9 mouse cellular contexts compared by ENCODE assay signal in genomic region chr2:24761923-24762445, GRCm38 (mm10). TPM values are rescaled to one million over a fixed set of nuclear protein-coding genes. Genes with fewer than 3 reads are reported as not detected.
DNase-seq lines count a peak whose midpoint lies in the region; ATAC-seq and TF ChIP-seq lines count a peak whose summit lies in the region.
"Had no signal": no experiment of that assay in that cellular context is flagged by ENCODE, and none has a peak within 500 bp of the region (broad histone marks: within the 10 kb centered on the region; RNA-seq: fewer than 3 reads in every experiment).

No protein-coding gene starts in this region.

- peaks cover 5% of the 10 kb centered on the region; the same call in 1 of the 2 replicates for H3K4me1 ChIP-seq in cerebellum, adult 2 months (ENCODE audit: control insufficient read depth, insufficient read depth, low read length)
- peaks cover 41% of the 10 kb centered on the region for H3K4me1 ChIP-seq in hindbrain, embryonic 15.5 days (replicated peaks)

- no peak overlapping the region for H3K27ac ChIP-seq in cerebellum, adult 2 months (ENCODE audit: insufficient read depth, low read length)
- H3K27ac ChIP-seq in hindbrain, embryonic 15.5 days (replicated peaks): peak overlapping the region; percentile 89

- peak; percentile 67 for ATAC-seq in hindbrain, embryonic 15.5 days (ENCODE audit: low FRiP score, low read depth)
- ATAC-seq in inflammation-experienced regulatory T-cells, adult 6 months: no peak

- TF ChIP-seq CTCF in cerebellum, adult 2 months (IDR thresholded peaks at IDR 0.05; ENCODE audit: borderline replicate concordance, insufficient read depth, low read depth, low read length): no peak

- no peaks in the 10 kb centered on the region for H3K9me3 ChIP-seq in hindbrain, embryonic 15.5 days

- peak; percentile 43 to 76 for DNase-seq in adrenal gland, adult (ENCODE audit: inconsistent age in 2 of 2, low spot score in 1 of 2)
- DNase-seq in cerebellum, adult 2 months: peak; percentile 71 to 76
- peak; percentile 89 for DNase-seq in forelimb bud, embryonic 11.5 days (ENCODE audit: low read depth, low spot score)
- peak; percentile 61 to 75 for DNase-seq in left cerebral cortex, adult 18-20 months (ENCODE audit: low spot score in 2 of 2)
- peak; percentile 68 to 70 for DNase-seq in lung, postnatal 4 days
- peak; percentile 78 for DNase-seq in right cerebral cortex, adult 18-20 months

- under 1% methylated on average over 35 of the region's 35 CpGs for WGBS in cerebellum, adult 2 months
- WGBS in hindbrain, embryonic 15.5 days: under 1% methylated on average over 35 of the region's 35 CpGs

- H3K27me3 ChIP-seq in cerebellum, adult 2 months (ENCODE audit: control insufficient read depth, insufficient read depth, low read length): no peaks in the 10 kb centered on the region
- H3K27me3 ChIP-seq in hindbrain, embryonic 15.5 days: no peaks in the 10 kb centered on the region

- peak overlapping the region; percentile 88 for H3K4me2 ChIP-seq in hindbrain, embryonic 15.5 days

- H3K9ac ChIP-seq in hindbrain, embryonic 15.5 days: peak overlapping the region; percentile 95

- TF ChIP-seq POLR2A in cerebellum, adult 2 months (IDR thresholded peaks at IDR 0.05; ENCODE audit: borderline replicate concordance, insufficient read depth, low read length): no peak

- H3K4me3 ChIP-seq in cerebellum, adult 2 months (replicated peaks; ENCODE audit: insufficient read depth, low read depth, low read length): peak overlapping the region; percentile 68
- peak overlapping the region; percentile 78 for H3K4me3 ChIP-seq in hindbrain, embryonic 15.5 days

- H3K36me3 ChIP-seq in hindbrain, embryonic 15.5 days: peaks cover 5% of the 10 kb centered on the region; the same call in 1 of the 2 replicates

RNA-seq across cellular contexts. Expression of gene Cacna1b, which starts 1.0 kb away (rescaled TPM):
- 32.9 and 35.5 TPM in 2 replicates for polyA plus RNA-seq in cerebellum, adult 2 months (2012; rRNA removed)
- polyA plus RNA-seq in hindbrain, embryonic 15.5 days (2015; fragmentation: Nextera tagmentation; extraction: Ambion mirVana): 13.4 and 17.5 TPM in 2 replicates
- 10 to 100 TPM; 75.6 to 83.3 TPM for total RNA-seq in left cerebral cortex, adult 18-20 months (2021)
- polyA plus RNA-seq in inflammation-experienced regulatory T-cells, adult 6 months (2017; shearing (Covaris generic)): under 1 TPM in 1 of 3 experiments, not detected in 2; 0.24 TPM
- total RNA-seq: gastrocnemius, adult 8-10 months had no signal

Comparison
In these comparisons a context has a peak if more than half of its experiments do, and no peak if none do; other contexts are left out.
1. RNA of gene Cacna1b, which starts 1.0 kb away (polyA plus RNA-seq): 32.9 to 35.5 TPM in cerebellum, adult 2 months and 13.4 to 17.5 TPM in hindbrain, embryonic 15.5 days; 0.24 TPM in inflammation-experienced regulatory T-cells, adult 6 months; every median in the first group is over 10 times any median in the second.
2. Peak in every context shown above with its lines, with median percentiles within 50 percentile points of each other: DNase-seq.